Mouse (Mus musculus) layer of hippocampus, adult 9-10 months (tissue): ENCODE data around the gene Nucb2.

ENCODE experiments used
- DNase-seq: peaks from one replicate; pipeline ENCODE4 v3.0.0; 2022; ENCODE audit warnings: low spot score

The Nucb2 gene

GRCm38 (mm10) chr7:116503879-116504817, at the start of gene Nucb2:
Gene Nucb2, plus strand, starts transcription at chr7:116504369.
- DNase-seq: peak; percentile 98

GRCm38 (mm10) chr7:116456964-116457363, 47.2 kb upstream of the Nucb2 start:
- DNase-seq: no peak

- no peak for DNase-seq
Measured at GRCm38 (mm10) chr7:116457391-116457790, 46.8 kb upstream of the Nucb2 start.

GRCm38 (mm10) chr7:116458985-116459441, 45.2 kb upstream of the Nucb2 start:
- DNase-seq: no peak

GRCm38 (mm10) chr7:116462114-116462513, 42.1 kb upstream of the Nucb2 start:
- DNase-seq: no peak

GRCm38 (mm10) chr7:116475836-116476235, 28.3 kb upstream of the Nucb2 start:
- DNase-seq: no peak

GRCm38 (mm10) chr7:116476264-116476663, 27.9 kb upstream of the Nucb2 start:
- no peak for DNase-seq

- no peak for DNase-seq
Measured at GRCm38 (mm10) chr7:116483106-116483505, 21.1 kb upstream of the Nucb2 start.

- DNase-seq: no peak
Measured at GRCm38 (mm10) chr7:116483782-116484181, 20.4 kb upstream of the Nucb2 start.

GRCm38 (mm10) chr7:116484213-116484612, 20.0 kb upstream of the Nucb2 start:
- no peak for DNase-seq

- no peak for DNase-seq
Measured at GRCm38 (mm10) chr7:116485062-116485601, 19.0 kb upstream of the Nucb2 start.

GRCm38 (mm10) chr7:116491113-116491512, 13.1 kb upstream of the Nucb2 start:
- no peak for DNase-seq

- DNase-seq: no peak
Measured at GRCm38 (mm10) chr7:116493267-116494003, 10.7 kb upstream of the Nucb2 start.

GRCm38 (mm10) chr7:116494618-116495017, 9.6 kb upstream of the Nucb2 start:
- no peak for DNase-seq

- no peak for DNase-seq
Measured at GRCm38 (mm10) chr7:116496760-116497159, 7.4 kb upstream of the Nucb2 start.

GRCm38 (mm10) chr7:116504818-116505170, 625 bp downstream of the Nucb2 start:
- DNase-seq: no peak

GRCm38 (mm10) chr7:116514030-116514429, 9.9 kb downstream of the Nucb2 start:
- DNase-seq: no peak

- no peak for DNase-seq
Measured at GRCm38 (mm10) chr7:116514546-116514945, 10.4 kb downstream of the Nucb2 start.

GRCm38 (mm10) chr7:116515059-116515458, 10.9 kb downstream of the Nucb2 start:
- no peak for DNase-seq

GRCm38 (mm10) chr7:116515514-116516135, 11.5 kb downstream of the Nucb2 start:
- no peak for DNase-seq

GRCm38 (mm10) chr7:116517240-116517639, 13.1 kb downstream of the Nucb2 start:
- no peak for DNase-seq

- DNase-seq: no peak
Measured at GRCm38 (mm10) chr7:116518155-116518554, 14.0 kb downstream of the Nucb2 start.
